Mouse (Mus musculus): ENCODE results near the gene Gramd1b.

Gene Gramd1b

GRCm38 (mm10) chr9:40531027-40531621 is at the start of gene Gramd1b:
TSS of gene Gramd1b (minus strand) at chr9:40531383.
- no peak for DNase-seq (ENCODE audit: low read depth)

- DNase-seq (ENCODE audit: low read depth): no peak
These were observed 47.8 kb upstream of the Gramd1b start for GRCm38 (mm10) chr9:40578726-40579625.

GRCm38 (mm10) chr9:40577132-40577531 is 45.9 kb upstream of the Gramd1b start:
- DNase-seq (ENCODE audit: low read depth): no peak

- no peak for DNase-seq (ENCODE audit: low read depth)
These were observed 44.1 kb upstream of the Gramd1b start for GRCm38 (mm10) chr9:40575053-40575985.

- DNase-seq (ENCODE audit: low read depth): no peak
These were observed 40.1 kb upstream of the Gramd1b start for GRCm38 (mm10) chr9:40571280-40571679.

GRCm38 (mm10) chr9:40568070-40568469 is 36.9 kb upstream of the Gramd1b start:
- DNase-seq (ENCODE audit: low read depth): no peak

GRCm38 (mm10) chr9:40563750-40564149 is 32.6 kb upstream of the Gramd1b start:
- no peak for DNase-seq (ENCODE audit: low read depth)

GRCm38 (mm10) chr9:40559646-40560045 is 28.5 kb upstream of the Gramd1b start:
- DNase-seq (ENCODE audit: low read depth): no peak

GRCm38 (mm10) chr9:40557796-40558195 is 26.6 kb upstream of the Gramd1b start:
- DNase-seq (ENCODE audit: low read depth): no peak

GRCm38 (mm10) chr9:40556396-40556795 is 25.2 kb upstream of the Gramd1b start:
- DNase-seq (ENCODE audit: low read depth): no peak

GRCm38 (mm10) chr9:40555243-40555642 is 24.1 kb upstream of the Gramd1b start:
- DNase-seq (ENCODE audit: low read depth): no peak

- DNase-seq (ENCODE audit: low read depth): no peak
These were observed 16.7 kb upstream of the Gramd1b start for GRCm38 (mm10) chr9:40547876-40548275.

GRCm38 (mm10) chr9:40545193-40545592 is 14.0 kb upstream of the Gramd1b start:
- no peak for DNase-seq (ENCODE audit: low read depth)

- DNase-seq (ENCODE audit: low read depth): no peak
These were observed 8.5 kb upstream of the Gramd1b start for GRCm38 (mm10) chr9:40539588-40540140.

- no peak for DNase-seq (ENCODE audit: low read depth)
These were observed 6.5 kb upstream of the Gramd1b start for GRCm38 (mm10) chr9:40537708-40538105.

GRCm38 (mm10) chr9:40537044-40537707 is 6.0 kb upstream of the Gramd1b start:
- DNase-seq (ENCODE audit: low read depth): no peak

GRCm38 (mm10) chr9:40530536-40530935 is 647 bp downstream of the Gramd1b start:
- DNase-seq (ENCODE audit: low read depth): no peak

- no peak for DNase-seq (ENCODE audit: low read depth)
These were observed 2.5 kb downstream of the Gramd1b start for GRCm38 (mm10) chr9:40528733-40529132.

GRCm38 (mm10) chr9:40526928-40527327 is 4.3 kb downstream of the Gramd1b start:
- DNase-seq (ENCODE audit: low read depth): no peak

GRCm38 (mm10) chr9:40522156-40522555 is 9.0 kb downstream of the Gramd1b start:
- DNase-seq (ENCODE audit: low read depth): no peak

- no peak for DNase-seq (ENCODE audit: low read depth)
These were observed 10.1 kb downstream of the Gramd1b start for GRCm38 (mm10) chr9:40521097-40521496.

All from c-Kit-positive CD71-negative TER-119-negative erythroid progenitor cells, embryonic 14.5 days (primary cell).